Mouse (Mus musculus): ENCODE data around the gene Mmp19.

DNA sequence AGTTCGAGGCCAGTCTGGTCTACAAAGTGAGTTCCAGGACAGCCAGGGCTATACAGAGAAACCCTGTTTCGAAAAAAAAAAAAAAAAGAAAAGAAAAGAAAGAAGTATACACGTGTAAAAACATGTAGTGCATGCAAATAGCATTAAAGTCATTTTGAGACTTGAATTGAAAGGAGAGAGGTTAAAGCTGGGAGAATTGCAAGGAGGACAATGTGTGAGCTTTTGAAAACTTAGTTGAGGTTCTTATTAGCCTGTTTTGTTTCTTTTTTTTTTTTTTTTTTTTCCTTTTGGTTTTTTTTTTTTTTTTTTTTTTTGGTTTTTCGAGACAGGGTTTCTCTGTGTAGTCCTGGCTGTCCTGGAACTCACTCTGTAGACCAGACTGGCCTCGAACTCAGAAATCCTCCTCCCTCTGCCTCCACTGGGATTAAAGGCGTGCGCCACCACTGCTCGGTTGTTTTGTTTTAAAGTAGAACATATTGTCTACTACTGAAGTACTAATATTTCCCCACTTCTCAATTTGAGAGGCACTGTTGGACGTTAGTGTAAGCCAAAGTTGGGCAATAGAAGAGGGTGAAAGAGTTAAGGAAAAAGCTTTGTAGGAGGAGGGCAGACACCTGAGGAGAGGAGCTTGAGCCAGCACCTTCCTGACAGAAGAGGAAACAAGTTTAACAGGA, 43.6 kb upstream of the Mmp19 start:
- TF ChIP-seq RCOR1 (IDR thresholded peaks at IDR 0.05; ENCODE audit: low read depth, low read length) (no peak), POLR2A (IDR thresholded peaks at IDR 0.05; ENCODE audit: control insufficient read depth in 1 of 2, insufficient read depth in 1 of 2, low read depth in 1 of 2, low read length in 2 of 2, poor library complexity in 1 of 2) (no peak; a peak in 1 of 4 replicates), CTCF (IDR thresholded peaks at IDR 0.05 in 2 of 3, conservative IDR thresholded peaks at IDR 0.05 in 1 of 3; ENCODE audit: control insufficient read depth in 1 of 3, insufficient read depth in 1 of 3, low read depth in 2 of 3, low read length in 3 of 3, poor library complexity in 1 of 3, severe bottlenecking in 1 of 3) (no peak), USF1 (IDR thresholded peaks at IDR 0.05; ENCODE audit: low read depth, low read length) (no peak), MAFK (IDR thresholded peaks at IDR 0.05; ENCODE audit: borderline replicate concordance, low read depth, low read length) (no peak), KAT2A (conservative IDR thresholded peaks at IDR 0.05; ENCODE audit: low read depth, low read length) (no peak)

All from MEL (cell line).